Mouse (Mus musculus) brown adipose tissue, adult 24 weeks (tissue): ENCODE results near the gene Gtpbp4. TPM values are rescaled to one million over a fixed set of nuclear protein-coding genes. Genes with fewer than 3 reads are reported as not detected.

ENCODE experiments used
- H3K27ac ChIP-seq: fragments of 200-500 bp; replicated peaks from 2 replicates; pipeline ENCODE4 v1.5.1; 2012; ENCODE audit warnings: low read depth, mild to moderate bottlenecking, low read length
- H3K4me1 ChIP-seq: fragments of 200-500 bp; 2 replicates; pipeline ENCODE4 v1.6.1; 2012; ENCODE audit warnings: low read length, mixed read lengths; ENCODE audit not compliant: control insufficient read depth, insufficient read depth, insufficient read length
- H3K4me3 ChIP-seq: fragments of 200-500 bp; 2 replicates; pipeline ENCODE4 v1.5.1; 2012; ENCODE audit warnings: low read depth, mild to moderate bottlenecking, low read length, moderate library complexity; ENCODE audit not compliant: insufficient read depth
- polyA plus RNA-seq: library from polyadenylated mRNA; stranded (reverse); fragments of >200 nt; gene quantifications from 2 replicates; pipeline ENCODE4 v1.2.4, GENCODE M21; 2012; ENCODE audit not compliant: missing spikeins, insufficient read depth, insufficient read length

Gtpbp4 gene
- polyA plus RNA-seq: 25.7 and 28.7 TPM in 2 replicates

DNA sequence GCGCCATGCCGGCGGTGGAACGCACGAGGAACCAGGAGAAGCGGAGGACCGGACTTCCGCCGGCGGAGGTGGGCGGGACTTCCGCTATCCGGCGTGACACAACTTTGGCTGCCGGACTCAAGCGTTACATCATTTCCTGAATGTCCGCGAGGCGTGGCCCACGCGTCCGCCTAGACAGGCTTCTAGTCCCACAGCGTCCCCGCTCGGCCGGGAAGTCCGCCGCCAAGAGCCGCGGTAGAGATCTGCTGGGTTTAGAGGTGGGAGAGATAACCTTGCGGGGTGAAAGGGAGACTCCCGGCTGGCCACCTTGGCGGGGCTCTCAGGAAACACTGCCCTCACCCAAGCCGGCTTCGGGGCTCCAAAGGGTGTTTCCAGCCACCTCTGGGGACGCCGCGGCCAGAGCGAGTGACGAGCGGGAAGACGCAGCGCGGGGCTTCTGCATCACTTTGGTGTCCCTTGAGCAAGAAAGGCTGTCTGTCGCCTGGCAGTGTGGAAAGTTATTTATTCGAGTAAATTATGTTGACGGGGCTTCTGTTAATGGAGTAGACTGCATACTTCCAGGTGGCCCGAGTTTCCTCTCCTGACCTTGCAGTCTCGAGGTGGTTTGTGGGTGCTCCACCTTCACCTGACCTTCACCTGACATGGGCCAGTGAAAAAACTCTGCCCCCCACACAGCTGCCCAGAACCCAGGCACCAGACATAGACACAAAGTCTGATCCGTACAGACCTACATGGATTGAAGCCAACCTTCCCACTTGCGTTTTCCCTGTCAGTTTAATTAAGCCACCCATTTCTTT, at the start of gene Gtpbp4:
Gtpbp4 (minus strand) TSS at position 94 of the 797 bp plus-strand sequence.
- H3K4me1 ChIP-seq: no peaks in the 10 kb centered on the region
- H3K4me3 ChIP-seq: peak within 1 kb of the TSS; percentile 94
- H3K27ac ChIP-seq: peak within 1 kb of the TSS; percentile 92

DNA sequence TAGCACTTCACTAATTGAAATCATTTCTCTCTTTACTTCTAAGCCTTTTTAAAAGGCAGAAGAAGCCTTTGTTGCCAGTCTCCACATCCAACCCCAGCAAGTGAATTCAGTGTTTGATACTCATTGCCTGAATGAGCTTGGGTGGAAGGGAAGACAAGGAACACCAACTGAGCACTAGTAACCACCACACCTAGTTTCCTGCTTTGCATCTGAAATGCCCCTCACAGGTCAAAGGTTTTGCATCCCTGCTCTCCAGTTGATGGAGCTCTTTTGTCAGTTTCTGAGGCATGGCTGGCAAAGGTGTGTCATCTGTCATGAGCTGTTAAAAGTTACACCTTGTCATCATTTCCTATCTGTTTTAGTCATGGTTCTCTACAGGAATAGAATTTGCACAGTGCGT, 48.8 kb upstream of the Gtpbp4 start:
- Histone ChIP-seq H3K4me3 (no peak overlapping the region), H3K27ac (no peak overlapping the region), H3K4me1 (no peaks in the 10 kb centered on the region)

DNA sequence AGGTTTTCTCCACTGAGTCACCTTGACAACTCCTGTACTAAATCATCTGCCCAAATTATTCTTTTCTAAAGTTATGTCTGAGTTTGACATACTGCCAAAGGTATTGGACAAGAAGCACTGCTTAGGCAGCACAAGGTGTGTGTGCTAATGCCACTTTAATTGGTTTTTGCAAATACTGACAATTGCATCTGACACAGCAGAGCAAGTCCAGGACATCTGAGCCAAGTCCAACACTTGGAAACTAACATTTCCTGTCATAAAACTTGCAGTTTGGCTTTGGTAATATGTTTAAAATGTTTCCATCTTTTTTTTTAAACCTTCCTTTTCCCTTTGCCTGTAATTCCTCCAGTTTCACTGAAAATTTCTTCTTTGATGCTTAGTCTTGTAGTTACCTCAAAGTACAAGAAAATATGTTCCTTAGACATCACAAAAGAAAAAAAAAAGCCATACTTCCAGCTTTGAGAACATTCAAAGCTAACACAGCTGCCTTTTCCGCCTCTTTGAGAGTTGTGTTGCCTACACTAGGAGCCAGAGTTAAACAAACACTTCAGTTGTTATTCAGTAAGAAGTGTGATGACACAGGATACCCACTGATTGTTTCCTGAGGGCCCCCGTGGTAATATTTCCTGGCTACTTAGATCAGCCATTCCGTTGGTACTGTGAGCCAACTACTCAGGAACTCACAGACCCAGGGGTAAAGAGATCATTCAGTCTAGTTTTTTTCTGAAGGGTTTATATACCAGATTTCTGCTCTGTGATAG, 47.6 kb upstream of the Gtpbp4 start:
- Histone ChIP-seq H3K4me1 (no peaks in the 10 kb centered on the region), H3K4me3 (no peak overlapping the region), H3K27ac (no peak overlapping the region)

DNA sequence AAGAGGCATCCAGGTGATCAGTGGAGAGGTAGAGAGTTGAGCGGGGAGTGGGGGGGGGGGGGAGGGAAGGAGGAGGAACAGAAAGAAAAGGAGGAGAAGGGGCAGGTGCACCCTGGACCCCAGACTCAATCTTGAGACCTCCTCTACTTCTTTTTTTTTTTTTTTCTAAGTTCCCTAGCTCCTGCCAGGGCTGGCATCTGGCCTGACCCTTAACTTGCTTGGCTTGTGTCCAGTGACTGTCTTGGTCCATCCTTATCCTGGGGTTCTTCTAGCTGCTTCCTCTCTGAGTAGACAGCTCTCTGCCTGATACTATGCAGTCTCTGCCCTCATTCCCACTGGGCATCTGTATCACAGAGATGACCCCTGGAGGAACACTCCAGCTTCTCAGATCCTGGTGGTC, 44.7 kb upstream of the Gtpbp4 start:
- Histone ChIP-seq H3K27ac (no peak overlapping the region), H3K4me1 (no peaks in the 10 kb centered on the region), H3K4me3 (no peak overlapping the region)

DNA sequence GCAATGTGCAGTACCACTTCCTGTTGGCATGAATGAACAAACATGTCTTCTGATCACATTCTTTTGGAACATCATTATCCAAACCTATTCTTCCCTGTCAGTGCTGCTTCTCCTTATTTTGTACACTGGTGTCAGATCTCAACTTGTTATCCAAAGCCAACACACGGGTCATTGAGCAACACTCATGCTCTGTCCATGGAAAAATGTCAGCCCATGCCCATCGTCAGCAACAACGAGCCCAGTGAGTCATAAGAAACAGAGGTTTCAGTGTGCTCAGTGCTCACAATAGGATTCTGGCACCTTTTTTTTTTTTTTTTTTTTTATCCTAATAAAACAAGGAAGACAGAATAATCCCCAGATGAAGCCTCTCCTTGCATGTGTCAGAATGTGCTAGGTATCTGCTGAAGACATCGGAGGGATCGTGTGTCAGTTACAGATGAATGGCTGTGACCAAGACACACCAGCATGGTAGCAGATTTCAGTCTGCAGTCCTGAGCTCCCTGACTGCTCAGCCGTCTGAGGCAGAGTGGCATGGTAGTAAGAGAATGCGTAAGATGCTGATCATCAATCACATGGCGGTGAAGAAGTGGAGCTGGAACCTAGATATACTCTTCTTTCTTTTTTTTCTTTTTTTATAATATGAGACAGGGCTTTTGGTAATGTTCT, 36.2 kb upstream of the Gtpbp4 start:
- Histone ChIP-seq H3K4me1 (no peaks in the 10 kb centered on the region), H3K4me3 (no peak overlapping the region), H3K27ac (no peak overlapping the region)

DNA sequence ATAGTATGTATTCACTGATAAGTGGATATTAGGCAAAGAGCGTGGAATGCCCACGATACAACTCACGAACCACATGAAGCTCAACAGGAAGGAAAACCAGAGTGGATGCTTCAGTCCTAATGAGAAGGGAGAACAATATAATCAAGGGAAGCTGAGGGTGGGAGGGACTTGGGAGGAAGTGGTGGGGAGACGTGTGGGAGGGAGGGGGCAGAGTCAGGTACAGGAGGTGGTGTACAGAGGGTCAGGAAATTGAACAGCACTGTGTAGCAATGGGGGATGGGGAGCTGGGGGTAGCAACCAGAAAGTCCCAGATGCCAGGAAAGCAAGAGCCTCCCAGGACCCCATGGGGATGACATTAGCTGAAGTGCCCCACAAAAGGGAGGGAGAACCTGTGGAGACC, 34.5 kb upstream of the Gtpbp4 start:
- Histone ChIP-seq H3K4me1 (no peaks in the 10 kb centered on the region), H3K27ac (no peak overlapping the region), H3K4me3 (no peak overlapping the region)

DNA sequence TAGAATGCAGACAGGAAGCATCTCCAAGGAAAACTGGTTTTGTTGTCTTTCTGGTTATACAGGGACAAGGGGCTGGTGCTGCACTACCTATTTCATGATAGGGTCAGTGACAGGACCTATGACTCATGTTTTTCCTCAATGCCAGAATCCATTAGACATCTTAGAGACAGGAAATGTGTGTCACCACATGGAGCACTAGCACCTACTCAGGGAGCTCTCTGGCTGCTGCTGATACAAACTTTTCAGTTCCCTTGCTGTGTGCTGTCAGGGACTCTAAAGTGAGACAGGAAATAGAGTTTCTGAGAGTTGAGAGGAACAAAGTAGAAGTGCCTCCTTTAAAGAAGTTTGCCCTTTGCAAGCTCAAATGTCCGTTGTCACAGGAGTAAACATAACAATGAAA, 31.4 kb upstream of the Gtpbp4 start:
- Histone ChIP-seq H3K4me3 (no peak overlapping the region), H3K27ac (no peak overlapping the region), H3K4me1 (no peaks in the 10 kb centered on the region)

DNA sequence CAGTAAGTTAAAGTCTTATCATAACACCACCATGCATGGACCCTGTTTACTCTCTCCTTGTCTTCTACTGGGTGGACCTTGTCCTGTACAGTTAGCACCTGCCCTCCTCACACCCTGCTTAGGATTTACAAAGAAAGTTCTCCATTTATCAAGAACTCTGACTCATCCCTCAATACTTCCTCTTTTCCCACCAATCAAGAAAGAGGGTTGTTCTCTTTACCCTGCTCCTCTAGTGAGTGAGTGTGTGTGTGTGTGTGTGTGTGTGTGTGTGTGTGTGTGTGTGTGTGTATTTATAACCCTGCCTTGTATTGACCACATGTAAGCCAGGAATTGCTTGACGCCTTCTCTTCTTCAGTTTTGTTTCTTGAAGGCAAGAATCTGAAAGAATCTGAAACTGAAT, 26.7 kb upstream of the Gtpbp4 start:
- no peak overlapping the region for H3K4me3 ChIP-seq
- no peak overlapping the region for H3K27ac ChIP-seq
- no peaks in the 10 kb centered on the region for H3K4me1 ChIP-seq

DNA sequence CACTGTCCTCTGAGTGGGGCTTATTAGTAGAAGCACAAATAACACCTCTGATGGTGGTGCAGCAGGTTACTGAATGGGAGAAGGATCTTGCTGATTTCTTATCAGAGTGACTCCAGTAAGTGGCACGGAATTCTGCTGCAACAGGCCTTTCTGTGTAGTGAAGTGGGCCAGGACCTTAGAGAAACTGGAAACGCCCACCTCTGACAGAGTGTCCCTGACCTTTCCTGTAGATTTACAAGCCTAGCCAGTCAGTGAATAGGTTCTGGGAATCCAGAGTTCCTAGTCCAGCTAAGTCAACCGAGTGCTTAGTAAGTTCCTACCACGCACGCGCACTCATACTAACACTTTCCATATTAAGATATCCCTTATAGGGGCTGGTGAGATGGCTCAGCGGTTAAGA, 25.7 kb upstream of the Gtpbp4 start:
- Histone ChIP-seq H3K4me3 (no peak overlapping the region), H3K4me1 (no peaks in the 10 kb centered on the region), H3K27ac (no peak overlapping the region)

DNA sequence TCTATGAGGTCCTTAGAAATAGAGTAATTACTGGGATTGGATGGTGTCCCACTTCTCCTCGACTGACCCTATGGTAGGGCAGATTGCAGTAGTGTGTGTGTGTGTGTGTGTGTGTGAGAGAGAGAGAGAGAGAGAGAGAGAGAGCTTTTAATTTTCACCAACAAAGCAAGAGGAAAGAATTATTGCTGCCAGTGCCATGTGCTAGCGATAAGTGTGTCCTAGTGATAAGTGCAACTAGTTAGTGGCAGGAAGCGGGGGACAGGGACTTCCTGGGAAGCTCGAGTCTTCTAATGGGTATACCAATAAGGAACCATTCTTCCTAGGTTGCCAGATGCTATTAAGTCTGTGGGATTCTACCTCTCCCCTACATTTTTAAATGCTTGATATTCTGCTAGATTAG, 23.8 kb upstream of the Gtpbp4 start:
- Histone ChIP-seq H3K4me1 (no peaks in the 10 kb centered on the region), H3K27ac (no peak overlapping the region), H3K4me3 (no peak overlapping the region)

DNA sequence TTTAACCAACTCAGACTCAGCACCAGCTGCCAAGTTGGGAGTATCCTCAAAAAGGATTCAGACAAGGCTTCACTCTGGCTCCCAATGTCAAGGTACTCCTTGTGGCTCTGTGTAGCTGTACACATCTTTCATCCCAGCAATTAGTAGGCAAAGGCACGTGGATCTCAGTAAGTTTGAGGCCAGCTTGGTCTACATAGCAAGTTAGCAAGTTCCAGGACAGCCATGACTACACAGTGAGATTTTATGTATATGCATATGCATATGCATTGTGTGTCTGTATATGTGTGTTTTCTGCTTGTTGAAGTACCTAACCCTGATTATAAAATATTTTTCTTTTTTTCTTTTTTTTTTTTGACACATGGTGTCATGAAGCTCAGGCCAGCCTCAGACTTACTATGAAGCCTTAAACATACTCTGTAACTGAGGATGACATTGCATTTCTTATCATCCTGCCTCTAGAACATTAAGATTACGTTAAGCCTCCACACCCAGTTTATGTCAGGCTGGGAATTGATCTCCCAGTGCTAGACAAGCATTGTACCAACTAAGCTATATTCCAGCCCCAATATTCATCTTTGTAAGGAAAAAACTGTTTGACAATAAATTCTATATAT, 23.2 kb upstream of the Gtpbp4 start:
- H3K4me3 ChIP-seq: no peak overlapping the region
- H3K27ac ChIP-seq: no peak overlapping the region
- H3K4me1 ChIP-seq: peaks cover 2% of the 10 kb centered on the region; the same call in 1 of the 2 replicates

DNA sequence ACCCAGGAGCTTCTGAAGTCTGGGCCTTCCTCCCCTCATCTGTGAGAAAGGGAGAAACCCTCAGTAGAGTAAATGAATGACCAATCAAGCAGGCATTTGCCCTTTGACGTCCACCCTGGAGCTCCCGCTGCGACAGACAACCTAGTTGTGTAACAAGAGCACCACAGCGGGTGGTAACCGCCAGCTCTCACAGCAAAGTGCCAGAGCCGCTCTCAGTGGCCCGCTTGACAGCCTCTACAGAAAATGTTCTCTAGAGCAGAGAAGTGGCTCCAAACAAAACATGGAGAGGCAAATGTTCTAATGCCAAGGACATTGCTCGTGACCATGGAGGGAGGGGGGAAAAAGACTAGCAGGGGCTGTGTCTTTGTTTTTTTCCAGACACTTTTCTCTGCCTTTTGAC, 21.3 kb upstream of the Gtpbp4 start:
- Histone ChIP-seq H3K4me3 (no peak overlapping the region), H3K27ac (peak overlapping the region; percentile 51), H3K4me1 (peaks cover 2% of the 10 kb centered on the region; the same call in 1 of the 2 replicates)

DNA sequence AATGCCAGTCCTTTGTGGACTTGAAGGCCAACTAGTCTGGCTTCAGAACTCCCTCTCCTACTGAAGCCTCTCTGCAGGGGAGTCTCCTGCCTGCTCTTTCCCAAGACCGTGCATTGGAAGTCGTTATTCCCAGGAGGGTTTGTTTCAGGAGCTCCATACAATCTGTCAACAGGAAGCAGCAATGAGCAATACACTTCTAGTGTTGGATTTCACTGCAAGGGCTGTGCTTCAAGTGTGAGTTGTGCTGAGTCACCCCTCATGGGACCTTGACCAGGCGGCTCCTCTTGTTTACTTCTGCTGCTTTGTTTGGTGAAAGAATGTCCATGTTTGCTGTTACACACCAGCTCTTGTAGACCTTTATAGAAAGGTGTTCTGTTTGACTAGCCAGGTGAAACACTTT, 18.5 kb upstream of the Gtpbp4 start:
- H3K4me1 ChIP-seq: peaks cover 2% of the 10 kb centered on the region; the same call in 1 of the 2 replicates
- no peak overlapping the region for H3K27ac ChIP-seq
- H3K4me3 ChIP-seq: no peak overlapping the region

DNA sequence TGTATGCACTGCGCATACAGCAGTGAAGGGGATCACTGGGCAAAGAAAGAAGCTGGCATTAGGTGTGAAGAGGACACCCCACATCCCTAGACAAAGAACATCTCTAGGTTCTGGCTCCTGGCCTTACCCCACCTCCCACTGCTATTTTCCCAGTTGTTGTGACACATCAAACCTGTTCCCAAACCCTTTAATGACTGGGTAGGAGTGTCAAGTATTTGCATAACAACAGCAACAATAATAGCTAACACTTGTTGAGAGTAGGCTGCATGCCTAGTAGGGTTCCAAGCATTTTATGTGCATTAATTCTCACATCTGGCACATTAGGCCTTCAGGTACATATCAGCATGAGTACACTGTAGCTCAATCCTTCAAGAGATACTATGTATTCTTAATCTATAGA, 17.6 kb upstream of the Gtpbp4 start:
- H3K4me1 ChIP-seq: peaks cover 2% of the 10 kb centered on the region; the same call in 1 of the 2 replicates
- H3K27ac ChIP-seq: no peak overlapping the region
- no peak overlapping the region for H3K4me3 ChIP-seq
